Mouse (Mus musculus) right cerebral cortex, postnatal 10 days (tissue): ENCODE results near the gene Pink1.
"Not testable (repeated sequence)": the region's sequence is repeated elsewhere in the genome, so short reads cannot be mapped to it uniquely, and the experiment has no call there.

Experiments used
- DNase-seq, 2 experiments: peaks; one replicate each; pipeline ENCODE4 v3.0.0; 2021; ENCODE audit warnings: low spot score in 2 of 2

Pink1 gene

GRCm38 (mm10) chr4:138342048-138342447, 15.9 kb upstream of the Pink1 start:
- DNase-seq = no peak

GRCm38 (mm10) chr4:138341393-138341792, 15.3 kb upstream of the Pink1 start:
- DNase-seq = no peak

GRCm38 (mm10) chr4:138339963-138340362, 13.9 kb upstream of the Pink1 start:
- no peak for DNase-seq

- DNase-seq = no peak
Measured at GRCm38 (mm10) chr4:138337341-138337740, 11.2 kb upstream of the Pink1 start.

DNA sequence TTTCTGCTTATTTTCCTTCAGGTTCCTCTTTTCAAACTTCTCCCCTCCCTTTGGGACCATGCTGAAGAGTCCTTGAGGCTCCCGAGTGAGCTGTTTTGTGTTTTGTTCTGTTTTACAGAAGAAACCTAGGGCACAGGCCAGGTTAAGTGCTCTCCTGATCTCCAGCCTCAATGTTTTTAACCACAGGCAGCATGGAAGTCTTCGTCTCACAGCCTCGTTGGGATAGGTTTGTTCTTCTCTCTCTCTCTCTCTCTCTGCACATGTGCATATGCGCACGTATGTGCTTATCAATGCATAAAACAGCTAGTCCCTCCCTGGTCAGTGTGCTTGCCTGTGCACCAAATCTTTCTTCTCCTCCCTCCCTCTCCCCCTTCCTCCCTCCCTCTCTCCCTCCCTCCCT, 10.8 kb upstream of the Pink1 start:
- no peak for DNase-seq

GRCm38 (mm10) chr4:138335648-138336047, 9.5 kb upstream of the Pink1 start:
- DNase-seq = no peak

DNA sequence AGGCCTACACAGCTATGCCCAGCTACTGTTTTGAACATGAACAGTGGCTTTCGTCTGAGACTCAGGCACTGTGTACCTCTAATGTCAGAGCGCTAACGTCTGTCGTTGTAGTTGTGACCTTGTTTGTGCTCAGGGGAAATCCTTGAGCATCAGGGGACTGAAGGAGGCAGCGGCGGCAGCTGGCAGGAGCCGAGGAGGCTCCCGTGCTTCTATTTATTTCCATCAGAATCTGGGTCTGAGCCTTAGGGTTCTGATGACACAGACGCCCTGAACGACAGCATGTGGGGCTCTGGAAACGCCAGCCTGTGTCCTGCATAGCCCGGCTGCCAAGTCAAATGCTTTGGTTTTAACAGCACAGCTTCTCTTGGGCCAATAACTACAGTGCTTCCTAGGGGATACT, 8.9 kb upstream of the Pink1 start:
- DNase-seq = no peak

DNA sequence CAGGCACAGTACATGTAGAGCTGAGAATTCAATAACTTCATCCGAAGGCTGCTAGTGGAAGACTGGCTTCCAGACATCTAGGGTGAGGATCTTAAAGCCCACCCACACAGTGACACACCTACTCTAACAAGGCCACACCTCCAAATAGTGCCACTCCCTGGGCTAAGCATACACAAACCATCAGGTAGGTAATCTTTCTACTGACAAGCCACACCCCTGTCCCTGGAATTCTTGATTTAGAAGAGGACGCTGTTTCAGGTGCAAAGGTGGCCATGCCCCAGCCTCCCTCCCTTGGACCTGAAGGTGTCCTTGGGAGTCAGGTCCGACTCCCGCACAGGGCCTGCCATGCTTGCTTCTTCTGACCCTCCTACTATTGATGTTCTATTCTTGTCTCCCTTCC, 7.0 kb upstream of the Pink1 start:
- DNase-seq = no peak

DNA sequence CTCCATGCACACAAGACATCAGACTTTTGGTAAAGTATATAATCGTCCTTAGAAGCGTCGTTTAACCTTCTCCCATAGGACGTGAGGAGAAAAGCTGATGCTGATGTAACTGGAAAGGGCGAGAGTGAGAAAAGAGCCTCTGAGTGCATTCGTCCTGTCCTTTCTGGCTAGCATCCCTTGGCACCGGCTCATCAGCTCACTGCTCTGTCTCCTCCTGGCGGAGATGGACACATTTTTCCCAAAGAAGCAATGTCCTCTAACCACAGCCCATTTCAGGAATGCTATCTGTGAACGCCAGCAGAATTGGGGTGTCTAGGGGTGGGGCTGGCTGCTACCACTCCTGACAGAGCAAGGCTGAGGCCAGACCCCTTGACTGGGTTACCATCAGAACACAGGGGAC, 5.5 kb upstream of the Pink1 start:
- no peak for DNase-seq

DNA sequence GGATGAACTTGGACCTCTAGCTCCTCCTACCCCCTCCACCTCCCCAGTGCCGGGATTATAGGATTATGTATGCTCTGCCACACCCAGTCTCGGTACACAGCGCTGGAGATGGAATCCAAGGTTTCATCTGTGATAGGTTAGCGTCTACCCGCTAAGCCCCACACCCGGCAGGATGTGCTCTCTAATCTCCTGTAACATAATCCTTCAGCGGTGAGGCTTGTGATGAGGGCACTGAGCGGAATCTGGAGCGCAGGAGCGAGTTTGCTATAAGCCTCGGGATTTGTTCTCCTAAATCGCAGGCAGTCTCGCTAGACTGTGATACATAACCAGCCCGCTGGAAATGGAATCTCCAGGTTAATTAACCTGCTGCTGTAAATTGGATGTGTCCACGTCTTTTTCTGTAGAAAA, 4.2 kb upstream of the Pink1 start:
- no peak for DNase-seq

GRCm38 (mm10) chr4:138327891-138328470, 1.9 kb upstream of the Pink1 start:
- no peak for DNase-seq

DNA sequence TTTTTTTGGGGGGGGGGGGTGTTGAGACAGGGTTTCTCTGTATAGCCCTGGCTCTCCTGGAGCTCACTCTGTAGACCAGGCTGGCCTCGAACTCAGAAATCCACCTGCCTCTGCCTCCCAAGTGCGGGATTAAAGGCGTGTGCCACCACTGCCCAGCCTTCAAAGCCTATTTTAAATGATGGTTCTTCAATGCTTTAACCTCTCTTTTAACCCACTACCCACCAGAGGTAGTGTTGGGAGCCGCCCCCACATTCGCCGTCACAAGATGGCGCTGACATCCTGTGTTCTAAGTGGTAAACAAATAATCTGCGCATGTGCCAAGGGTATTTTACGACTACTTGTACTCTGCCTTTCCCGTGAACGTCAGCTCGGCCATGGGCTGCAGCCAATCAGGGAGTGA, 1.0 kb upstream of the Pink1 start:
- DNase-seq = not testable (repeated sequence)

- DNase-seq = peak; percentile 93
Measured at GRCm38 (mm10) chr4:138325466-138326076, 536 bp downstream of the Pink1 start.

DNA sequence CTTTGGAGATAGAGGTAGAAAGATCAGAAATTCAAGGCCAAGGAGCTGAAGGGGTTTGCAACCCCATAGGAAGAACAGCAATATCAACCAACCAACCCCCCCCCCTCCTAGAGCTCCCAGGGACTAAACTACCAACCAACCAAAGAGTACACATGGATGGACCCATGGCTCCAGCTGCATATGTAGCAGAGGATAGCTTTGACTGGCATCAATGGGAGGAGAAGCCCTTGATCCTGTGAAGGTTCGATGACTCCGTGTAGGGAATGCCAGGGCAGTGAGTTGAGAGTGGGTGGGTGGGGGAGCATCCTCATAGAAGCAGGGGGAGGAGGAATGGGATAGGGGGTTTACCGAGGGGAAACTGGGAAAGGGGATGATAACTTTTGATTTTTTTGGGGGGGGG, 1.7 kb downstream of the Pink1 start:
- no peak for DNase-seq

- no peak for DNase-seq
Measured at GRCm38 (mm10) chr4:138323753-138324152, 2.4 kb downstream of the Pink1 start.

GRCm38 (mm10) chr4:138322692-138323091, 3.4 kb downstream of the Pink1 start:
- DNase-seq = no peak

GRCm38 (mm10) chr4:138321488-138321887, 4.6 kb downstream of the Pink1 start:
- DNase-seq = no peak

GRCm38 (mm10) chr4:138320711-138321110, 5.4 kb downstream of the Pink1 start:
- no peak for DNase-seq

DNA sequence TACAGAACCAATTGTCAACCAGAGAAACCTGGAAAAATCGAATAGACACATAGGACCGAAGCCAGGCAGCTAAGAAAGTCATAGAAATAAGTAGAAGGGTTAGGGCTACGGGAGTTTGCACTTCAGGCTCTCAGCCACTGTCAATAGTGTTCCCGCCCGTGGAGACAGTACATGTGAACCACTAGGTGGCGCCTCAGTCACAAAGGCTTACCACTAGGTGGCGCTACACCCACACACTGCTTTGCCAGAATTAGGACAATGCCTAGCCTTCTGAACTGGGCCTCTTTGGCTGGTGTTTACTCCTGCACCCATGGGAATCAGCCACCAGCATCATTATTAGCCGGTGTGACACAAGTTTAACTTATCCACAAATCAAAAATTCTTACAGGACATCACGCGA, 6.6 kb downstream of the Pink1 start:
- peak; percentile 87 to 91 for DNase-seq

DNA sequence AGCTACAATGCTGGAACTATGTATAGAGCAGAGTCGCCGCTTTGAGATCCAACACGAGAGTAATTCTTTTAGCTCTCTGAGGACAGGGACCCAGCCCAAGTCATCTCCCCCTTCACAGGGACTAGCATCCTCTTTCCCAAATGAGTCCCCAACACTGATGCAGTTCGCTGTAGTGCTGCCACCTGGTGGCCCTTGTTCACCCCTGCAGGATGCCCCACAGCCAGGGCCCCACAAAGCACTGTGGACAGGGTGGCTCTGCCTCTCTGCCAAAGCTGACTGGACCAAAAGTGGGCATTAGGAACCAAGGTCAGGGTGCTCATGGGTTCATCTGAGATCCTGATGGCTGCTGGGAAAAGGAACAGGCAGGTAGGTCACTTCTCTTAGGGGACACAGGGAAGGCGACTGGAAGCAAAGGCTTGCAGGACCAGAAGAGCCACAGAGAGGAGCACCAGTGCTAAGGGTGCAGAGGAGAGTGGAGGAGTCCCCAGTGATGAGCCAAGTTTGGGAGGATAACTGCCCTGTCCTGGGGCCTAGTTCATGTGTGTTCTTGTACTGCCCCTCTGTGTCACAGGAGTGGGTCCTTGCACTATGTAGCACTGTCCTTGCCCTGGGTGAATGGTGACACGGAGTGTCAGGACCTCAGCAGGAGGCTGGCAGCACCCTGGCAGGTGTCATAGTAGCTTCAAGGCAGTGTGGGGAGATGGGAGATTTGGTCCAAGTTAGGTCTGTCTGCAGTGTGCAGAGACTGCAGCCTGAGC, 7.4 kb downstream of the Pink1 start:
- peak in 1 of 2 experiments; percentile 74 for DNase-seq

DNA sequence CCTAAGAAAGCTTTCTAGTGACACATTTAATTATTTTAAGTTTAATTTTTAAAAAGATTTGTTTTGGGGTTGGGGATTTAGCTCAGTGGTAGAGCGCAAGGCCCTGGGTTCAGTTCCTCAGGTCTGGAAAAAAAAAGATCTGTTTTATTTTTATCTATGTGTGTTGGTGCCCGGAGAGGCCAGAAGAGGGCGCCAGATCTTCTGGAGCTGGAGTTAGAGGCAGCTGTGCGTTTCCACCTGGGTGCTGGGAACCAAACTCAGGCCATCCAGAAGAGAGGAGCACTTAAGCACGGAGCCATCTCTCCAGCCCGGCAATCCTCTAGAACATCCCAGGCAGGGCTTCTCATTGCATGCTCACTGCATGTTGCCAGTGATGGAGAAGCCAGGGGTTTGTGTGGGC, 9.7 kb downstream of the Pink1 start:
- DNase-seq = no peak

DNA sequence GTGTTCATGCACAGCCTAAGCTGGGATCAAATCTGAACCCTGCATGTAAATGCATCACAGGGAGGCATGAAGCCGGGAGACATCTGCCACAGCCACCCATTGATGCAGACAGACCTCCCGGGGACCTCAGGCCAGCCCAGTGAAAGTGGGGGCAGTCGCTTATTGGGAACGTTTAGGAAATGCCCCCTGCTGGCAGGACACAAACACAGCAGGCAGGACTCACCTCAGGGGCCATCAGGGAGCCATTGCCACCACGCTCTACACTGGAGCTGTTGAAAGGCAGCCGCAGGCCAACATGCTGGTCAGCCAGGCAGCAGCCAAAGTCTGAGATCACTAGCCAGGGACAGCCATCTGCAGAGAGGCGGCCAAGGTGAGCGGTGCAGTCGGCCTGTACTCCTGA, 10.3 kb downstream of the Pink1 start:
- no peak for DNase-seq

DNA sequence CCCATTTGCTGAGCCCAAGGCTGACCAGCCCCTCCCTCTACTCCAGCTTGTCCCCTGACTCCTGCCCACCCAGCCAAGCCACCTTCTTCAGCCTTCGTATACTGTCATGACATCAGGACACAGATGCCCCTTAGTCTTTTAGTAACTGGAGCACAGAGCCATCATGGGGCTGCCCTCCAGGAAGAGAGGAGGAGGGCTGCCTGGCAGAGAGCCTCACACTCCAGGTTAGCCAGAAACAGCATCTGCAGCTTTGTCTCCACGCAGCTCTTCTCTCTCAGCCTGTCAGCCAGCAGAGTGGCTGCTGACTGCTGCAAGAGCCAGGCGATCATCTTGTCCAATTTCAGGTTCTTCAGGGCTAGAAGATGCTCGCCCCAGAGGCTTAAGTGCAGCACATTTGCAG, 12.3 kb downstream of the Pink1 start:
- no peak for DNase-seq
